Mouse (Mus musculus): ENCODE results near the gene Btbd8.

DNA sequence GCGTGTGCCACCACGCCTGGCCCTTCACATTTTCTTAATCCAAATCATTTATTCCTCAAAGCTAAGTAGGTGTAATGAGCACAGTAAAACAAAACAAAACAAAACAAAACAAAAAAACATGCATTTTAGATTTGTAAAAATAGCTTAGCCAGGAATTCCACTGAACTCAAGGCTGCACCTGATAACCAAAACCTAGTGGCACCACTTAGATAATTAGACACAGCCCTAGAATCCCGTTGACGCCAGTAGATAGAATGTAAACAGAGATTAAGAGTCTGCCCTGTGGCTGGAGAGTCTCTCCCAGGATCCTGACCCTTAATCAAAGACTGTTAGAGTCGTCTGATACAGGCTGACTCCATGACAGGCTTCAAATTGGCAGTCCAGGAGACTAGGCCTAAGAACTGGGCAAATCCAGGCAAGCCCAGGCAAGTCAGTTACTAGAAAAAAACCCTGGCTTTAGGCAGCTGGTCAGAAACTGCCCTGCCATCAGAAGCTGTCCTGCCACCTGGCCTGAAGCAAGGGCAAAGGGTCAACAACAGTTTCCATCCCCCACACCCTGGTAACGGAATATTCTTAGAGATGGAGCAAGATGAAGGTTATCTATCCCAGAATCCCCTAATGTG is 1.1 kb upstream of the Btbd8 start:
- TF ChIP-seq TCF12 (IDR thresholded peaks at IDR 0.05; ENCODE audit: insufficient read depth, poor library complexity, severe bottlenecking) = no peak
- no peak for TF ChIP-seq MAX (IDR thresholded peaks at IDR 0.05; ENCODE audit: low read depth)
- no peak for TF ChIP-seq POLR2A (IDR thresholded peaks at IDR 0.05; ENCODE audit: insufficient read length, low read depth)
- no peak for TF ChIP-seq E2F4 (IDR thresholded peaks at IDR 0.05; ENCODE audit: insufficient read depth)
- TF ChIP-seq MYOG (IDR thresholded peaks at IDR 0.05; ENCODE audit: control insufficient read depth in 1 of 3, insufficient read depth in 1 of 3, insufficient read length in 2 of 3, low read depth in 2 of 3) = peak in 1 of 3 experiments; percentile 12
- TF ChIP-seq USF1 (IDR thresholded peaks at IDR 0.05; ENCODE audit: low read depth) = no peak
- TF ChIP-seq TCF3 (IDR thresholded peaks at IDR 0.05; ENCODE audit: insufficient read length, low read depth) = no peak
- TF ChIP-seq POLR2AphosphoS2 (IDR thresholded peaks at IDR 0.05; ENCODE audit: insufficient read length, low read depth) = no peak
- no peak for TF ChIP-seq REST (IDR thresholded peaks at IDR 0.05; ENCODE audit: insufficient read depth, insufficient read length)
- TF ChIP-seq MYOD1 (IDR thresholded peaks at IDR 0.05; ENCODE audit: control insufficient read depth in 1 of 3, insufficient read length in 2 of 3, low read depth in 2 of 3) = no peak
